Mouse (Mus musculus) kidney, embryonic 16.5 days (tissue): ENCODE measurements at regions not wholly inside any gene's neighbourhood (a gene's known extent, or its start where the extent isn't known, plus 50 kb on each side); places are given as distances from the start of the nearest gene placed in this dataset.

Experiments
- ATAC-seq: fragments of 200-750 bp; cut with Nextera tagmentation; 2 replicates; pipeline ENCODE4 v1.8.0; 2017; ENCODE audit warnings: moderate TSS enrichment; ENCODE audit not compliant: low FRiP score, low TSS enrichment
- H3K27ac ChIP-seq: fragments of 300-500 bp; sonication (generic); 2 replicates; pipeline ENCODE4 v1.5.1; 2014; ENCODE audit warnings: low read length
- H3K27me3 ChIP-seq: fragments of 300-500 bp; sonication (generic); 2 replicates; pipeline ENCODE4 v1.6.1; 2014; ENCODE audit warnings: low read length, control low read depth, mixed read lengths; ENCODE audit not compliant: insufficient read depth
- H3K36me3 ChIP-seq: fragments of 300-500 bp; sonication (generic); 2 replicates; pipeline ENCODE4 v1.6.1; 2014; ENCODE audit warnings: low read length, control low read depth, mixed read lengths; ENCODE audit not compliant: insufficient read depth
- H3K4me1 ChIP-seq: fragments of 300-500 bp; sonication (generic); 2 replicates; pipeline ENCODE4 v1.6.1; 2014; ENCODE audit warnings: low read length, control low read depth, mixed read lengths; ENCODE audit not compliant: insufficient read depth
- H3K4me2 ChIP-seq: fragments of 300-500 bp; sonication (generic); replicated peaks from 2 replicates; pipeline ENCODE4 v1.6.1; 2014; ENCODE audit warnings: low read depth, low read length
- H3K4me3 ChIP-seq: fragments of 300-500 bp; sonication (generic); 2 replicates; pipeline ENCODE4 v1.5.1; 2014; ENCODE audit warnings: mild to moderate bottlenecking, low read length
- H3K9ac ChIP-seq: fragments of 300-500 bp; sonication (generic); replicated peaks from 2 replicates; pipeline ENCODE4 v1.6.1; 2014; ENCODE audit warnings: low read length
- H3K9me3 ChIP-seq: fragments of 300-500 bp; sonication (generic); 2 replicates; pipeline ENCODE4 v1.6.1; 2016; ENCODE audit warnings: low read length, control low read depth
- WGBS: fragments of 180-500 bp; shearing (Covaris S2); extraction: QIAGEN DNeasy Blood & Tissue Kit; methylation state at CpG from one replicate; pipeline ENCODE4 v1.1.7; 2014; 5-methylcytosine and 5-hydroxymethylcytosine counted together

- H3K4me3 ChIP-seq: no peak overlapping the region
- H3K4me2 ChIP-seq: no peak overlapping the region
- no peaks in the 10 kb centered on the region for H3K36me3 ChIP-seq
- 80% methylated on average over 5 of the region's 5 CpGs for WGBS
- no peak overlapping the region for H3K27ac ChIP-seq
- H3K9me3 ChIP-seq: no peaks in the 10 kb centered on the region
- H3K4me1 ChIP-seq: no peaks in the 10 kb centered on the region
- H3K27me3 ChIP-seq: no peaks in the 10 kb centered on the region
- ATAC-seq: no peak
- H3K9ac ChIP-seq: no peak overlapping the region
These were observed 62.7 kb upstream of the Lclat1 start for GRCm38 (mm10) chr17:73044918-73045580.

- Histone ChIP-seq H3K4me1 (peaks cover 4% of the 10 kb centered on the region; the same call in 1 of the 2 replicates), H3K27me3 (no peaks in the 10 kb centered on the region), H3K27ac (no peak overlapping the region), H3K4me2 (no peak overlapping the region), H3K4me3 (no peak overlapping the region), H3K9me3 (no peaks in the 10 kb centered on the region), H3K36me3 (no peaks in the 10 kb centered on the region), H3K9ac (no peak overlapping the region)
- ATAC-seq: no peak
- 48% methylated on average over 4 of the region's 4 CpGs for WGBS
These were observed 60.8 kb upstream of the Lclat1 start for GRCm38 (mm10) chr17:73046985-73047384.

DNA sequence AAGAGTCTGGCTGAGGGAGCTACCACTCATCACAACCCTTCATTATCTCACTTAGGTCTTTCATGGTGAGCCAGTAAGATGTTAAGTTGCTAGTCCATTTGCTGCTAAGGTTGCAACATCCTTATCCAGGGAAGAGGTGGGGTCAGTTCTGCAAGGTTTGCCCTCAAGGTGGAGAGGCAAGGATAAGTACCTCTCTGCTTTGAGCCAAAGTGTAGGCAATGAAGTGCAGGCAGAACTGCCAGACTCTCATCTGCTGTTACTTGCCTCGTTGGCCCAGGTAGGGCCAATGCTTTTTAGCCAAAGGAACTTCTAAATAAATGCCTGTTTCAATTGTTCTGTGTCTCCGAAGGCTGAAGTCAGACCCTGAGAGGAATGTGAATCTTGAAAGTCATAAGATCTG lies 59.6 kb upstream of the Lclat1 start:
- ATAC-seq: no peak
- no peak overlapping the region for H3K27ac ChIP-seq
- H3K4me3 ChIP-seq: no peak overlapping the region
- H3K4me1 ChIP-seq: peaks cover 12% of the 10 kb centered on the region
- no peaks in the 10 kb centered on the region for H3K36me3 ChIP-seq
- H3K9ac ChIP-seq: no peak overlapping the region
- WGBS: 77% methylated on average over 2 of the region's 2 CpGs
- H3K27me3 ChIP-seq: no peaks in the 10 kb centered on the region
- no peaks in the 10 kb centered on the region for H3K9me3 ChIP-seq
- no peak overlapping the region for H3K4me2 ChIP-seq

- WGBS: 84% methylated on average over 2 of the region's 2 CpGs
- Histone ChIP-seq H3K4me3 (no peak overlapping the region), H3K36me3 (no peaks in the 10 kb centered on the region), H3K27me3 (no peaks in the 10 kb centered on the region), H3K9ac (no peak overlapping the region), H3K27ac (peak overlapping the region; percentile 87), H3K4me1 (peaks cover 24% of the 10 kb centered on the region), H3K4me2 (no peak overlapping the region), H3K9me3 (no peaks in the 10 kb centered on the region)
- no peak for ATAC-seq
These were observed 54.8 kb upstream of the Lclat1 start for GRCm38 (mm10) chr17:73052956-73053355.

DNA sequence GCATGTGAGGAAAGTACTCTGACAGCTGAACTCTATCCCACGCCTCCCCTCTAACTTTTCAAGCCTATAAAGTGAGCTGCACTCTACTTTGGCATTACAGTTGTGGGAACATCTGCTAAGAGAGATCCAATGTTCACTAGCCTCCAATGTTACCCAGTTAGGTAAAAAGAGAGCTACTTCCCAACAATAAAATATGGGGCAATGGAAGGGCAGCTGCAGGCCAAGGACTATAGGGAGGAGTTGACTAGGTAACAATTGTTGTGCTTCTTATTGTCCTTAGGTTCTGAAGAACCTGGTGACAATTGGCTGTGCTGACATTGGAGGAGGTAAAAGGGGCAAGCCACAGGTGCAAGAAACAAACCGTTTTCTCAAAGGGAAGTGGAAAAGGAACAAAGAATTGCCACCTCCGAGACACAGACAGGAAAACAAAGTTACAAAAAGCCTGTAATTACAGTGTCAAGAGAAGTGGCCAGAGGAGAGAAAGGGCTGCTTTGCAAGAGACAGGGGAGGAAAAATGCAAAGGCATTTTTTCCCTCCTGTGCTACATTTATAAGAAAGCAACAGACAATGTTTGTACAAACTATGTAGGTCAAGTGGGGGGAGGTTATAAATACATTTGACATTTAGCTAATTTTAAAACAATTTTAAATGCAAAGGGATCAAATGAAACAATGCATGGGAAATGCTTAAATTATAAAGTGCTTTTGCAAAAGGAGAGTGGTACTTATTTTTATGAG lies 54.1 kb upstream of the Lclat1 start:
- WGBS: 21% methylated on average over 3 of the region's 3 CpGs
- H3K27me3 ChIP-seq: no peaks in the 10 kb centered on the region
- peaks cover 24% of the 10 kb centered on the region for H3K4me1 ChIP-seq
- no peaks in the 10 kb centered on the region for H3K9me3 ChIP-seq
- H3K36me3 ChIP-seq: no peaks in the 10 kb centered on the region
- peak overlapping the region; percentile 87 for H3K27ac ChIP-seq
- H3K9ac ChIP-seq: no peak overlapping the region
- H3K4me3 ChIP-seq: no peak overlapping the region
- peak; percentile 17; the same call in 1 of the 2 replicates for ATAC-seq
- no peak overlapping the region for H3K4me2 ChIP-seq

DNA sequence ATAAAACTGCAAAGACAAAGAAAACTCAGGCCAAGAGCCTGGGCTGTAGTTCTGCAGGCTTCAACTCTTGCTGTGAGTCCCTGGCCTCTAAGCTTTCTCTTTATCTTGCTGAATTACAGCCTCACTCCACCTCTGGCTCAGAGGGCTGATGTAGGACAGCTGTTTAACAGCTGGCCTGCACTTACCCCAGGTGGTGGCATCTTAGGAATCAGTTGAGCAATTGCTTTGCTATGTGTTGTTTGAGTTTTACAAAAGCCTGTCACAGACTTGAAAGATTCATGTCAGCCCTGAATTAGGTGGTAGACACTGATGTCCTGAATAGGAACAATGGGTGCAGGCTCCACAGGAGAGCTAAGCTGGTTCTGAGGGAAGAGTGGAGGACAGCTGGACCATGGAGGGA lies 53.6 kb upstream of the Lclat1 start:
- H3K4me2 ChIP-seq: no peak overlapping the region
- ATAC-seq: peak; percentile 86
- H3K36me3 ChIP-seq: no peaks in the 10 kb centered on the region
- H3K27ac ChIP-seq: peak overlapping the region; percentile 80
- no peak overlapping the region for H3K4me3 ChIP-seq
- no peaks in the 10 kb centered on the region for H3K9me3 ChIP-seq
- no peaks in the 10 kb centered on the region for H3K27me3 ChIP-seq
- H3K9ac ChIP-seq: no peak overlapping the region
- peaks cover 24% of the 10 kb centered on the region for H3K4me1 ChIP-seq

DNA sequence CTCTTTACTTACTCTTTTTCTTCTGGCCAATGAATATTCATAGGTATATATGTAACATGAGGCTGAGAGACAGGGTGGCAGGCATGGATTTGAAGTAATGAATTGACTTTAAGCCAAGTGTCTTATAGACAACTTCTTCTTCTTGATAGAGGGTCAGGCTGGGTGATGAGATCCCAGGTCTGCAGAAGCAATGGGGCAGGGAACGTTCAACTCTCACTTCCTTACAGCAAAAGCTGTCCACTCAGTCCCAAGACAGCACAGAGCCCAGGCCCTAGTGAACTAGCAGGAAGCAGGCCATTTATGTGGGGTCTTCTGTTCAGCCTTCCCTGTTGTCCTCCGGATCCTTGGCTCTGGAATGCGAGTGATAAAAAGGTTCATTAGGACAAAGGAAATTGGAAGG lies 52.6 kb upstream of the Lclat1 start:
- H3K9me3 ChIP-seq: no peaks in the 10 kb centered on the region
- H3K36me3 ChIP-seq: no peaks in the 10 kb centered on the region
- H3K4me1 ChIP-seq: peaks cover 24% of the 10 kb centered on the region
- H3K4me3 ChIP-seq: no peak overlapping the region
- peak overlapping the region; percentile 80 for H3K27ac ChIP-seq
- no peak for ATAC-seq
- H3K4me2 ChIP-seq: no peak overlapping the region
- no peaks in the 10 kb centered on the region for H3K27me3 ChIP-seq
- 73% methylated on average over 3 of the region's 3 CpGs for WGBS
- H3K9ac ChIP-seq: no peak overlapping the region

GRCm38 (mm10) chr17:73055611-73056010 lies 52.2 kb upstream of the Lclat1 start:
- Histone ChIP-seq H3K4me3 (no peak overlapping the region), H3K4me1 (peaks cover 24% of the 10 kb centered on the region), H3K4me2 (no peak overlapping the region), H3K27ac (no peak overlapping the region; the same call in 1 of the 2 replicates), H3K27me3 (no peaks in the 10 kb centered on the region), H3K36me3 (no peaks in the 10 kb centered on the region), H3K9ac (no peak overlapping the region), H3K9me3 (no peaks in the 10 kb centered on the region)
- WGBS: 77% methylated on average over 6 of the region's 6 CpGs
- no peak for ATAC-seq

DNA sequence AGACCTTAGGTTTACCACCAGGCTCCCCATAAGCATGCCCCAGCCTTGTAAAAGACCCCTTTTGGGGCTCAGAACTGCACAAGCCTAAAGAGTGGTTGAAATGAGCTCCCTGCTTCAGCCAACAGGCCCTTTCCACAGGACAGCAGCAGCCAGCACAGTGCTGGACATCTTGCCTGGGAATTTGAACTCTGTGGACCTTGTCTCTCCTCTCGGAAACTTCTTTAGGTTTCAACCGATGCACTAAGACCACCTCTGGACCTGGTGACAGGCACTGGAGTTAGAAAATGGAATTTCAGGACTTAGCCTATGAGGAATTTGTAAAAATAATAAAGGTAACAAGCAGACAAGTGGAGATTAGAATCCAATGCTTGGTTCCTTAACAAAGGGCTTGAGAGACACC lies 51.2 kb upstream of the Lclat1 start:
- no peak overlapping the region for H3K4me3 ChIP-seq
- no peak overlapping the region for H3K27ac ChIP-seq
- ATAC-seq: no peak
- H3K9me3 ChIP-seq: no peaks in the 10 kb centered on the region
- WGBS: 79% methylated on average over 2 of the region's 2 CpGs
- H3K4me2 ChIP-seq: no peak overlapping the region
- no peak overlapping the region for H3K9ac ChIP-seq
- H3K27me3 ChIP-seq: no peaks in the 10 kb centered on the region
- H3K4me1 ChIP-seq: peaks cover 32% of the 10 kb centered on the region
- H3K36me3 ChIP-seq: no peaks in the 10 kb centered on the region
